Mouse (Mus musculus) forebrain, embryonic 16.5 days (tissue): ENCODE measurements at regions not wholly inside any gene's neighbourhood (a gene's known extent, or its start where the extent isn't known, plus 50 kb on each side); places are given as distances from the start of the nearest gene placed in this dataset.

Source experiments
- ATAC-seq: fragments of 200-750 bp; cut with Nextera tagmentation; 2 replicates; pipeline ENCODE4 v1.8.0; 2017; ENCODE audit warnings: mild to moderate bottlenecking, moderate library complexity
- H3K27ac ChIP-seq: fragments of 300-500 bp; sonication (generic); 2 replicates; pipeline ENCODE4 v1.5.1; 2014; ENCODE audit warnings: low read length, control low read depth
- H3K27me3 ChIP-seq: fragments of 300-500 bp; sonication (generic); replicated peaks from 2 replicates; pipeline ENCODE4 v1.6.1; 2014; ENCODE audit warnings: low read length; ENCODE audit not compliant: control insufficient read depth, insufficient read depth
- H3K36me3 ChIP-seq: fragments of 300-500 bp; sonication (generic); 2 replicates; pipeline ENCODE4 v1.6.1; 2014; ENCODE audit not compliant: control insufficient read depth, insufficient read depth
- H3K4me1 ChIP-seq: fragments of 300-500 bp; sonication (generic); replicated peaks from 2 replicates; pipeline ENCODE4 v1.6.1; 2014; ENCODE audit warnings: low read length; ENCODE audit not compliant: control insufficient read depth, insufficient read depth
- H3K4me2 ChIP-seq: fragments of 300-500 bp; sonication (generic); 2 replicates; pipeline ENCODE4 v1.6.1; 2014; ENCODE audit warnings: mild to moderate bottlenecking, low read length, control low read depth
- H3K4me3 ChIP-seq: fragments of 300-500 bp; sonication (generic); replicated peaks from 2 replicates; pipeline ENCODE4 v1.5.1; 2014; ENCODE audit warnings: mild to moderate bottlenecking, low read length, control low read depth
- H3K9ac ChIP-seq: fragments of 300-500 bp; sonication (generic); replicated peaks from 2 replicates; pipeline ENCODE4 v1.6.1; 2014; ENCODE audit warnings: low read depth, low read length, control low read depth
- H3K9me3 ChIP-seq: fragments of 300-500 bp; sonication (generic); 2 replicates; pipeline ENCODE4 v1.6.1; 2016; ENCODE audit warnings: low read length; ENCODE audit not compliant: control insufficient read depth
- WGBS: fragments of 180-500 bp; shearing (Covaris S2); extraction: QIAGEN DNeasy Blood & Tissue Kit; methylation state at CpG from one replicate; pipeline ENCODE4 v1.1.7; 2014; 5-methylcytosine and 5-hydroxymethylcytosine counted together

DNA sequence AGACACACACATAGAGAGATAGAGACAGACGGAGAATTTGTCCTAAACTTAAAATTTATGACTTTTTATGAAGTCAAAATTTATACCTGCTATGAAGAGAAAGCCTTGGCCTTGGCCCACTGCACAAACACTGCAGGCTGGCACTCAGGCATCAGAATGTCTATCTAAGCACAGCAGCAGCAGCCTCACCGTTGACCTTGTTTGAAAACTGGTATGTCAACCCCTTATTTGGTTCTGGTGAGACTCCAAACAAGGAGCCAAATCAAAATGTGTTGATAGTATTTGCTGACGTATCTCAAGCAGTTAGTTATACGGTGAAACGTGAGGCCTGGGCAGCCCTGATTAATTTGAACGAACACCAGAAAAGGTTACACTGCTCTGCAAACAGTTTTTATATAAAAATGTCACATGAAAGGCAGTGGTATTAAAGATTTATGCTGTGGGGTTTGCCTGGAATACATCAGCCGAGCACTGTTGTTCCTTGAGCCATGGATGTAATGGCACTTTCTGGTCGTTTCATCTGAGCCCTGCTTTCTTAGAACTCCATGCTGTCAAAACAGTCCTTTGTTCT is 97.1 kb upstream of the Gm9747 start:
- Histone ChIP-seq H3K9me3 (no peaks in the 10 kb centered on the region), H3K27ac (no peak overlapping the region), H3K4me3 (no peak overlapping the region), H3K4me2 (no peak overlapping the region), H3K36me3 (no peaks in the 10 kb centered on the region), H3K4me1 (no peaks in the 10 kb centered on the region), H3K9ac (no peak overlapping the region), H3K27me3 (no peaks in the 10 kb centered on the region)
- no peak for ATAC-seq
- 55% methylated on average over 8 of the region's 8 CpGs for WGBS

- Histone ChIP-seq H3K4me1 (no peaks in the 10 kb centered on the region), H3K9me3 (no peaks in the 10 kb centered on the region), H3K4me3 (no peak overlapping the region), H3K4me2 (no peak overlapping the region), H3K27ac (no peak overlapping the region), H3K27me3 (no peaks in the 10 kb centered on the region), H3K36me3 (no peaks in the 10 kb centered on the region), H3K9ac (no peak overlapping the region)
- no peak for ATAC-seq
- WGBS: 93% methylated on average over 2 of the region's 2 CpGs
These were observed 87.7 kb upstream of the Gm9747 start for GRCm38 (mm10) chr1:82145256-82145655.

DNA sequence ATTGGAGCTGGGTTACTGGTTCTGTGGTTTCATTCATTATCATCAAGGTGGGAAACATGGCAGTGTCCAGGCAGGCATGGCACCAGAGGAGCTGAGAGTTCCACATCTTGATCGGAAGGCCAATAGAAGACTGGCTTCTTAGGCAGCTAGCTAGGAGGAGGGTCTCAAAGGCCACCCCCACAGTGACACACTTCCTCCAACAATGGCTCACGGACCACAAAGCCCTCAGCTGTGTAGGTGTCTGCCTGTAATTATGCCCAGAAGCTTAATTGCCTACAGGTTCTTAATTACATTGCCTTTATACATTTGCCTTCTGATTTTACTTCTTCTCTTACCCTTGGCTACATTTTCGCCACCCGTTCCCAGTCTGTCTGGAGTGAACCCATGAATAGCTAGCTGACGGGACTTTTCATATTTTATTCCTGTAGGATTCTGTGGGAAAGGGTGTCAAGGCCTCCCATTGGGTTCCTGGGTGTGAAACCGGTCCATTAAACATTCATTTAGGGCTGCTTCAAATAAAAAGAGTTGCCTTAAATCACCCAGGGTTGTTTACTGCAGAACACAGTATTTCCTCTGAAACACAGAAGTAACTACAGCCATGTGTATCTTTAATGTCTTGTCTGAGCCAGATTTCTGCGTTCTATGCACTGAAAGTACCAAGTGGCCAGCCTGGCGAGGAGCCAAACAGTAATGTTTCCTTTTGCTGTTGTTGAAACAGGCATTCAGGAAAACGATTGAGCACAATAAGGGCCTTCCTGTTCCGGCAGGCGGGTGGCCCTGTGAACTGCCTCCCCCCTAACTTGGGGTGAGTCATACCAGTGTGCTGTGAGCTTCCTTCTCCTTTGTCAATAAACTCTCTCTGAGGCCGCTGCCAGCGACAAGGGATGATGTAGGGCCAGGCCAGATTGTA is 82.4 kb upstream of the Gm9747 start:
- Histone ChIP-seq H3K4me3 (no peak overlapping the region), H3K9me3 (no peaks in the 10 kb centered on the region), H3K36me3 (no peaks in the 10 kb centered on the region), H3K4me1 (0 out of 2 replicates have a peak, but pooled peaks cover 3% of the 10 kb centered on the region), H3K27me3 (no peaks in the 10 kb centered on the region), H3K27ac (no peak overlapping the region), H3K4me2 (no peak overlapping the region), H3K9ac (no peak overlapping the region)
- 19% methylated on average over 13 of the region's 13 CpGs for WGBS
- ATAC-seq: peak; percentile 96

DNA sequence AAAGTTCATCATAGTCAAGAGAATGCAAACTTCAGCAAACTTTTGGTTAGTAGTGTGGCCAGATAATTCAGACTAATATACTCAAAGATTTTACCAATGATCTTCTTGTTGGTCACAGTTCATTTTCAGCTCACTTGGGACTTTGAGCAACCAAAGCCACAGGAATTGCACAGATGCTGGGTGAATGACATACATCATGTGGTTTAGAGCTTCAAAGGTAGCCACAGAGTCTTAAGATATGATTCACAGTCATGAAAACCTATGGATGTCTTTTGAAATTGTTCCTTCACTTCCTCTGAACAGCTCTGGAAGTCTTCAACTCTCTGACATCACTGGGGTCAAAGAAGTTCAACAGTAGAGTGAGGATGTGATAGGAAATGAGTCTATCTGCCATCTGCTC is 77.0 kb upstream of the Gm9747 start:
- H3K27ac ChIP-seq: no peak overlapping the region
- H3K9ac ChIP-seq: no peak overlapping the region
- 0 out of 2 replicates have a peak, but pooled peaks cover 2% of the 10 kb centered on the region for H3K4me1 ChIP-seq
- no peak overlapping the region for H3K4me3 ChIP-seq
- H3K36me3 ChIP-seq: no peaks in the 10 kb centered on the region
- no peaks in the 10 kb centered on the region for H3K9me3 ChIP-seq
- H3K4me2 ChIP-seq: no peak overlapping the region
- no peak for ATAC-seq
- H3K27me3 ChIP-seq: no peaks in the 10 kb centered on the region

GRCm38 (mm10) chr1:82157013-82157412 is 75.9 kb upstream of the Gm9747 start:
- 0 out of 2 replicates have a peak, but pooled peaks cover 2% of the 10 kb centered on the region for H3K4me1 ChIP-seq
- 0 out of 2 replicates have a peak, but pooled peaks have one; percentile 57 for ATAC-seq
- 53% methylated on average over 1 of the region's 1 CpGs for WGBS
- no peak overlapping the region for H3K9ac ChIP-seq
- H3K9me3 ChIP-seq: no peaks in the 10 kb centered on the region
- no peaks in the 10 kb centered on the region for H3K36me3 ChIP-seq
- H3K4me2 ChIP-seq: no peak overlapping the region
- H3K27me3 ChIP-seq: no peaks in the 10 kb centered on the region
- no peak overlapping the region for H3K27ac ChIP-seq
- H3K4me3 ChIP-seq: no peak overlapping the region

DNA sequence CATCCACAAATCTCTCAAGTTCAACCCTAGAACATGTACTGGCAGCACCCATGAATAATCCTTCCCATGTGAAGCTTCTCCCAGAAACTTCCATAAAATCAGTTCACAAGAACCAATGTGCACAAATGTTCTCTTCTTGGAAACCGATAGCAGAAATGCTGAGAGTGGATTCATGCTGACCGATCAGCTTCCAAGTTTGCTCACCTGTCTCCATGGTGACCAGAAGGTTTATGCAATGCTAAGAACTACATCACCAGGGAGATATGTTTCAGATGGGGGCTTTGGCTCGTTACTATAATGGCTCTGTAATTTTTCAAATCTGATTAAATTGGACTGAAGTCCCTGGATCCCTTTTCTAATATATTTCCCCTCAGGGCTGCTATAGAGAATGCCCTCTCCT is 74.4 kb upstream of the Gm9747 start:
- 0 out of 2 replicates have a peak, but pooled peaks cover 2% of the 10 kb centered on the region for H3K4me1 ChIP-seq
- no peaks in the 10 kb centered on the region for H3K36me3 ChIP-seq
- 58% methylated on average over 3 of the region's 3 CpGs for WGBS
- H3K4me3 ChIP-seq: no peak overlapping the region
- no peak overlapping the region for H3K4me2 ChIP-seq
- no peak for ATAC-seq
- no peak overlapping the region for H3K9ac ChIP-seq
- no peaks in the 10 kb centered on the region for H3K9me3 ChIP-seq
- no peak overlapping the region for H3K27ac ChIP-seq
- no peaks in the 10 kb centered on the region for H3K27me3 ChIP-seq

DNA sequence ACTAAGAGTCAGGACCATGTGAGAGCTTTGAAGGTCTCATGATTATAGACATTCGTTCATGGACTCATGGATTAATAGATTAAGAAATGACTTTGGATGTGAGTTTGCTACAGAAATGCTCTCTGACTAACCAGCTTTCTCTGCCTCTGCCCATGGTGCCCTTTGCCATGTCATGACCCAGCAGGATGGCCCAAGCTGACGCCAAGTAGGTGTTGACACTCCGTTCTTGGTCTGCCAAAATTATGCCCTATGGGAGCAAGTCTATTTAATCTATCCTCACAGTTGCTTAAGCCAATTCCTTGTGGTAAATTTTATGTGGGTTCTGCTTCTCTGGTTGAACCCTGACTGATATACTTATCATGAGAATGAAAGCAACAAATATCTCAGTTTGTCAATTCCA is 73.7 kb upstream of the Gm9747 start:
- H3K9ac ChIP-seq: no peak overlapping the region
- 0 out of 2 replicates have a peak, but pooled peaks cover 2% of the 10 kb centered on the region for H3K4me1 ChIP-seq
- no peak overlapping the region for H3K27ac ChIP-seq
- H3K27me3 ChIP-seq: no peaks in the 10 kb centered on the region
- no peaks in the 10 kb centered on the region for H3K36me3 ChIP-seq
- no peak overlapping the region for H3K4me2 ChIP-seq
- WGBS: 93% methylated on average over 3 of the region's 3 CpGs
- no peak for ATAC-seq
- no peak overlapping the region for H3K4me3 ChIP-seq
- H3K9me3 ChIP-seq: no peaks in the 10 kb centered on the region

- no peaks in the 10 kb centered on the region for H3K4me1 ChIP-seq
- no peak overlapping the region for H3K4me3 ChIP-seq
- no peak overlapping the region for H3K9ac ChIP-seq
- H3K36me3 ChIP-seq: no peaks in the 10 kb centered on the region
- no peaks in the 10 kb centered on the region for H3K27me3 ChIP-seq
- no peak for ATAC-seq
- H3K9me3 ChIP-seq: no peaks in the 10 kb centered on the region
- no peak overlapping the region for H3K4me2 ChIP-seq
- H3K27ac ChIP-seq: no peak overlapping the region
- WGBS: 92% methylated on average over 6 of the region's 6 CpGs
These were observed 70.0 kb upstream of the Gm9747 start for GRCm38 (mm10) chr1:82162926-82163325.

DNA sequence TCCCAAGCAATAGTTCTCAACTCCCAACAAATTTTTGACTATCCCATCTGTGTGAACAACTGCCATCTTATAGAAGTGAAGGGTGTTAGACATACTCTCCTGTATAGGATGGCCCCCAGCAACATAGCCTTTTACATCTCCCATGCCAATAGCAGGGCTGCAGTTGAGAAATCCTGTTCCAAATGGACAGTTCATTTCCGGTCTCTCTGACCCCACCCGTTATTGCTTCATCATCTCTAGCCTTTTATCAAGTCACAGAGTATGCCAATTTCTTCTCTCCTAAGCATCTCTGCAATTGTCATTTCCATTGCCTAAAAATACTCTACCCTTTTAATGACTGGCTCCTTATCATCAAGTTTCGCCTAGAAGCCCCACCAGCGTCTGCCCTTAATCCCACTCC is 64.8 kb upstream of the Gm9747 start:
- no peak overlapping the region for H3K9ac ChIP-seq
- no peak for ATAC-seq
- H3K36me3 ChIP-seq: no peaks in the 10 kb centered on the region
- no peak overlapping the region for H3K4me2 ChIP-seq
- H3K4me3 ChIP-seq: no peak overlapping the region
- 96% methylated on average over 4 of the region's 4 CpGs for WGBS
- H3K27me3 ChIP-seq: no peaks in the 10 kb centered on the region
- no peak overlapping the region for H3K27ac ChIP-seq
- no peaks in the 10 kb centered on the region for H3K9me3 ChIP-seq
- no peaks in the 10 kb centered on the region for H3K4me1 ChIP-seq
